Mouse (Mus musculus) liver, embryonic 12.5 days (tissue): ENCODE measurements around the gene Tsc1. TPM values are rescaled to one million over a fixed set of nuclear protein-coding genes. Genes with fewer than 3 reads are reported as not detected.
A peak's percentile ranks its signal among the peaks of the same experiment; 100 is the strongest.

Source experiments
- ATAC-seq: fragments of 200-750 bp; cut with Nextera tagmentation; 2 replicates; pipeline ENCODE4 v1.8.0; 2017; ENCODE audit warnings: moderate number of reproducible peaks, mild to moderate bottlenecking, moderate library complexity
- H3K27ac ChIP-seq: fragments of 300-500 bp; sonication (generic); 2 replicates; pipeline ENCODE4 v1.5.1; 2016; ENCODE audit warnings: mild to moderate bottlenecking
- H3K27me3 ChIP-seq: fragments of 300-500 bp; sonication (generic); replicated peaks from 2 replicates; pipeline ENCODE4 v1.6.1; 2016; ENCODE audit warnings: mild to moderate bottlenecking, moderate library complexity
- H3K36me3 ChIP-seq: fragments of 300-500 bp; sonication (generic); 2 replicates; pipeline ENCODE4 v1.6.1; 2016; ENCODE audit warnings: mild to moderate bottlenecking, moderate library complexity
- H3K4me1 ChIP-seq: fragments of 300-500 bp; sonication (generic); 2 replicates; pipeline ENCODE4 v1.6.1; 2016
- H3K4me2 ChIP-seq: fragments of 300-500 bp; sonication (generic); 2 replicates; pipeline ENCODE4 v1.6.1; 2016; ENCODE audit warnings: mild to moderate bottlenecking, moderate library complexity
- H3K4me3 ChIP-seq: fragments of 300-500 bp; sonication (generic); 2 replicates; pipeline ENCODE4 v1.5.1; 2016; ENCODE audit warnings: mild to moderate bottlenecking, moderate library complexity
- H3K9ac ChIP-seq: fragments of 300-500 bp; sonication (generic); 2 replicates; pipeline ENCODE4 v1.6.1; 2016; ENCODE audit warnings: mild to moderate bottlenecking, moderate library complexity
- H3K9me3 ChIP-seq: fragments of 300-500 bp; sonication (generic); replicated peaks from 2 replicates; pipeline ENCODE4 v1.6.1; 2016; ENCODE audit warnings: mild to moderate bottlenecking, moderate library complexity
- WGBS: fragments of 180-500 bp; shearing (Covaris S2); methylation state at CpG from one replicate; pipeline ENCODE4 v1.1.7; 2016; ENCODE audit not compliant: insufficient replicate concordance; 5-methylcytosine and 5-hydroxymethylcytosine counted together
- polyA plus RNA-seq: library from polyadenylated mRNA; unstranded; fragments of >200 nt; fragmentation: Nextera tagmentation; extraction: Ambion mirVana; gene quantifications from 2 replicates; pipeline ENCODE4 v1.2.1, GENCODE M21; 2016

The Tsc1 gene
- polyA plus RNA-seq, 1 experiment from 2014 or later, result 13.6 TPM

GRCm38 (mm10) chr2:28632626-28633025 is 8.4 kb upstream of the Tsc1 start:
- Histone ChIP-seq H3K4me3 (no peak overlapping the region), H3K9me3 (no peaks in the 10 kb centered on the region), H3K4me1 (peaks cover 4% of the 10 kb centered on the region; the same call in 1 of the 2 replicates), H3K4me2 (no peak overlapping the region), H3K36me3 (no peaks in the 10 kb centered on the region), H3K27ac (no peak overlapping the region), H3K9ac (no peak overlapping the region), H3K27me3 (peaks cover 4% of the 10 kb centered on the region; the same call in 1 of the 2 replicates)
- ATAC-seq, result no peak
- WGBS, result 59% methylated on average over 1 of the region's 1 CpGs

DNA sequence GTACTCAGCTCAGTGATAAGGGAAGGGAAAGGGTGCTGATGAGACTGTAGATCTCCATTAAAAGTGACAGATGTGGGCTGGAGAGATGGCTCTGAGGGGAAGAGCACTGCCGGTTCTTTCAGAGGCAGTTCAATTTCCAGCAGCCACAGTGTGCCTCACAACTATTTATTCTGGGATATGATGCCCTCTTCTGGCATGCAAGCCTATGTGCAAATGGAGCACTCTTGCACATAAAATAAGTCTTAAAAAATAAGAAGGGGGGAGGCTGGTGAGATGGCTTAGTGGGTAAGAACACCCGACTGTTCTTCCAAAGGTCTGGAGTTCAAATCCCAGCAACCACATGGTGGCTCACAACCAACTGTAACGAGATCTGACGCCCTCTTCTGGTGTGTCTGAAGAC is 7.9 kb upstream of the Tsc1 start:
- H3K36me3 ChIP-seq, result no peaks in the 10 kb centered on the region
- H3K9me3 ChIP-seq, result no peaks in the 10 kb centered on the region
- H3K4me1 ChIP-seq, result peaks cover 7% of the 10 kb centered on the region
- no peak for ATAC-seq
- 31% methylated on average over 4 of the region's 4 CpGs for WGBS
- no peak overlapping the region for H3K9ac ChIP-seq
- no peak overlapping the region for H3K4me3 ChIP-seq
- no peak overlapping the region for H3K4me2 ChIP-seq
- peaks cover 5% of the 10 kb centered on the region; the same call in 1 of the 2 replicates for H3K27me3 ChIP-seq
- H3K27ac ChIP-seq, result no peak overlapping the region

DNA sequence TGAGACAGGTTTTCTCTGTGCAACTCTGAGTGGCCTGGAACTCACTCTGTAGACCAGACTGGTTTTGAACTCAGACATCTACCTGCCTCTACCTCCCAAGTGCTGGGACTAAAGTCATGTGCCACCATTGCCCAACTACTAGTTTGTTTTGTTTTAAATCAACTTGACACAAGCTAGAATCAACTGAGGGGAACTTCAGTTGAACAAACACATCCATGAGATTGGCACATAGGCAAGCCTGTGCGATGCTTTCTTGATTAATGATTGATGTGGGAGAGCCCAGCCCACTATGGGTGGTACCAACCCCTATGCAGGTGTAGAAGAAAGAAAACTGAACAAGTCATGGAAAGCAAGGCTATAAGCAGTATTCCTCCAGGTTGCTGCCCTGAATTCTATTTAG is 5.8 kb upstream of the Tsc1 start:
- H3K9me3 ChIP-seq, result no peaks in the 10 kb centered on the region
- no peak overlapping the region for H3K9ac ChIP-seq
- ATAC-seq, result no peak
- no peak overlapping the region for H3K27ac ChIP-seq
- 76% methylated on average over 1 of the region's 1 CpGs for WGBS
- no peak overlapping the region for H3K4me3 ChIP-seq
- H3K27me3 ChIP-seq, result 0 out of 2 replicates have a peak, but pooled peaks cover 5% of the 10 kb centered on the region
- H3K4me1 ChIP-seq, result peaks cover 24% of the 10 kb centered on the region
- no peak overlapping the region for H3K4me2 ChIP-seq
- H3K36me3 ChIP-seq, result no peaks in the 10 kb centered on the region

- Histone ChIP-seq H3K4me1 (peaks cover 35% of the 10 kb centered on the region), H3K4me3 (no peak overlapping the region), H3K27ac (no peak overlapping the region), H3K4me2 (no peak overlapping the region), H3K27me3 (0 out of 2 replicates have a peak, but pooled peaks cover 5% of the 10 kb centered on the region), H3K9me3 (no peaks in the 10 kb centered on the region), H3K36me3 (no peaks in the 10 kb centered on the region), H3K9ac (no peak overlapping the region)
- no peak for ATAC-seq
- WGBS, result 68% methylated on average over 9 of the region's 9 CpGs
These were observed 3.8 kb upstream of the Tsc1 start for GRCm38 (mm10) chr2:28637106-28637845.

DNA sequence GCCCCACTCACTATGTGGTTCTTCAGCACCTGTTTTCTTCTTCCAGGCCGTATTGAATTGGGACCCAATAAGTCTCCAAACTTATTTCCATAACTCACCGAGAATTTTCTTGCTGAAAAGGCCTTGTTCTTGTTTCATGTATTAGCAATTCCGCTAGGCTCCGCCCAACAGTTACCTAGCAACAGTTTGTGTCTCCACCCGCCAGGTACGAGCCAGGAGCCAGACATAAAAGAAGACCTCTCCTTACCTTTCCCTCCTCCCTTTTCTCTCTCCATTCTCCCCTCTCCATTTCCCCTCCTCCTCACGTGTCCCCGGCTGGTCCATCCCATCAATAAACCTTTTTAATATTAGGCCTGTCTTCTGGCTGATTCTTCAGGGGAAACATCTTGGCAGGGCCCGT is 2.7 kb upstream of the Tsc1 start:
- 0 out of 2 replicates have a peak overlapping the region, but pooled peaks have one; percentile 8 for H3K9ac ChIP-seq
- 0 out of 2 replicates have a peak, but pooled peaks cover 5% of the 10 kb centered on the region for H3K27me3 ChIP-seq
- 0 out of 2 replicates have a peak overlapping the region, but pooled peaks have one; percentile 32 for H3K27ac ChIP-seq
- no peaks in the 10 kb centered on the region for H3K36me3 ChIP-seq
- no peaks in the 10 kb centered on the region for H3K9me3 ChIP-seq
- 47% methylated on average over 9 of the region's 9 CpGs for WGBS
- H3K4me1 ChIP-seq, result peaks cover 39% of the 10 kb centered on the region
- H3K4me3 ChIP-seq, result peak overlapping the region; percentile 24; the same call in 1 of the 2 replicates
- H3K4me2 ChIP-seq, result peak overlapping the region; percentile 57
- no peak for ATAC-seq

DNA sequence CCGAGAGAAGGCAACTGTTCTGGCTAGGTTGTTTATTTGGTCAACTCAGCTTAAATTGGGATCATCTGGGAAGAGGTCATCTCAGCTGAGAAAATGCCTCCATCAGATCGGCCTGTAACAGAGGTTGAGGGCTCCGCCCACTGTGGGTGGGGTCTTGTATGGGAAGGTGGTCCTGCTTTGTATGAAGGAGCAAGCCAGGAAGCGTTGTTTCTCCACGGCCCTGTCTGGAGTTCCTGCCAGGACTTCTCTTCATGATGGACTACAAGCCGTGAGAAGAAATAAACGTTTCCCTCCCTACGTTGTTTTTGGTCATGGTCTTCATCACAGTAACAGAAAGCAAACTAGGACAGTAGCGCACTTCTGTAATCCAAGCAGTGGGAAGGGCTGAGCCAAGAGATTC is 2.1 kb upstream of the Tsc1 start:
- H3K4me2 ChIP-seq, result peak overlapping the region; percentile 57
- H3K4me3 ChIP-seq, result peak overlapping the region; percentile 24
- 12% methylated on average over 9 of the region's 9 CpGs for whole genome bisulfite sequencing
- no peaks in the 10 kb centered on the region for H3K36me3 ChIP-seq
- H3K27ac ChIP-seq, result 0 out of 2 replicates have a peak overlapping the region, but pooled peaks have one; percentile 32
- H3K27me3 ChIP-seq, result 0 out of 2 replicates have a peak, but pooled peaks cover 5% of the 10 kb centered on the region
- no peak for ATAC-seq
- H3K9ac ChIP-seq, result peak overlapping the region; percentile 8; the same call in 1 of the 2 replicates
- H3K9me3 ChIP-seq, result no peaks in the 10 kb centered on the region
- peaks cover 42% of the 10 kb centered on the region for H3K4me1 ChIP-seq

- 0 out of 2 replicates have a peak, but pooled peaks cover 5% of the 10 kb centered on the region for H3K27me3 ChIP-seq
- H3K9ac ChIP-seq, result 0 out of 2 replicates have a peak overlapping the region, but pooled peaks have one; percentile 93
- peaks cover 46% of the 10 kb centered on the region for H3K4me1 ChIP-seq
- H3K4me2 ChIP-seq, result peak overlapping the region; percentile 91
- no peaks in the 10 kb centered on the region for H3K9me3 ChIP-seq
- 56% methylated on average over 7 of the region's 7 CpGs for WGBS
- ATAC-seq, result no peak
- no peak overlapping the region for H3K4me3 ChIP-seq
- peak overlapping the region; percentile 90 for H3K27ac ChIP-seq
- no peaks in the 10 kb centered on the region for H3K36me3 ChIP-seq
These were observed 1.2 kb upstream of the Tsc1 start for GRCm38 (mm10) chr2:28639794-28640193.

DNA sequence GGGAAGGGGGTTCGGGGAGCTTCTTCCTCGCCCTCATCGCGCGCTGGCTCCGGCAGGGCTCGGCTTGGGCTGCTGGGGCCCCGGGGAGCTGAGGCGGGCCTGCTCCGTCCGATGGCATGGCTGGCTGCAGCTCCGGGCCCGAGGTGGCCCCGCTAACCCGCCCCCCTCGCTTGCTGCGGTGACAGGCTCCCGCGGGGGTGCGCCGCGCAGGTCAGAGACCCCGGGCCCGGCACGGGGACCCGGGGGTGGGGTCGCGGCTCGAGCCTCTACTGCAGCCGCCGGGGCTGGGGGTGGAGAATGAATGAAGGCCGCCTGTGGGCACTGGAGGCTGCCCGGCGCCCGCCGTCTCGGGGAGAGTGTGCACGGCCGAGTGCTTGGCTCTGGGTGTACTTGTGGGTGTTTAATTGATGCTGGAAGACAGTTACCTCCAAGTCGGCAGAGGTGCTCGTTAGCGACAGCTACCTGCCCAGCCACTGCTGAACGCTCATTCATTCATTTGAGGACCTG is 460 bp downstream of the Tsc1 start:
- H3K9ac ChIP-seq, result peak overlapping the region; percentile 93
- peak overlapping the region; percentile 100 for H3K4me3 ChIP-seq
- H3K36me3 ChIP-seq, result no peaks in the 10 kb centered on the region
- 0 out of 2 replicates have a peak, but pooled peaks cover 5% of the 10 kb centered on the region for H3K27me3 ChIP-seq
- H3K4me1 ChIP-seq, result peaks cover 63% of the 10 kb centered on the region
- H3K27ac ChIP-seq, result peak overlapping the region; percentile 90
- H3K4me2 ChIP-seq, result peak overlapping the region; percentile 91
- under 1% methylated on average over 42 of the region's 43 CpGs for WGBS
- H3K9me3 ChIP-seq, result no peaks in the 10 kb centered on the region
- ATAC-seq, result peak; percentile 43

GRCm38 (mm10) chr2:28643081-28643480 is 2.1 kb downstream of the Tsc1 start:
- H3K4me3 ChIP-seq, result no peak overlapping the region
- no peaks in the 10 kb centered on the region for H3K9me3 ChIP-seq
- H3K36me3 ChIP-seq, result no peaks in the 10 kb centered on the region
- ATAC-seq, result no peak
- H3K27me3 ChIP-seq, result no peaks in the 10 kb centered on the region
- H3K27ac ChIP-seq, result no peak overlapping the region
- H3K4me1 ChIP-seq, result peaks cover 63% of the 10 kb centered on the region
- WGBS, result 83% methylated on average over 3 of the region's 3 CpGs
- no peak overlapping the region for H3K4me2 ChIP-seq
- H3K9ac ChIP-seq, result no peak overlapping the region

GRCm38 (mm10) chr2:28650526-28650925 is 9.5 kb downstream of the Tsc1 start:
- no peak for ATAC-seq
- no peaks in the 10 kb centered on the region for H3K27me3 ChIP-seq
- H3K9ac ChIP-seq, result no peak overlapping the region
- peaks cover 21% of the 10 kb centered on the region for H3K4me1 ChIP-seq
- H3K27ac ChIP-seq, result no peak overlapping the region
- H3K9me3 ChIP-seq, result no peaks in the 10 kb centered on the region
- no peak overlapping the region for H3K4me2 ChIP-seq
- peaks cover 8% of the 10 kb centered on the region for H3K36me3 ChIP-seq
- no peak overlapping the region for H3K4me3 ChIP-seq

DNA sequence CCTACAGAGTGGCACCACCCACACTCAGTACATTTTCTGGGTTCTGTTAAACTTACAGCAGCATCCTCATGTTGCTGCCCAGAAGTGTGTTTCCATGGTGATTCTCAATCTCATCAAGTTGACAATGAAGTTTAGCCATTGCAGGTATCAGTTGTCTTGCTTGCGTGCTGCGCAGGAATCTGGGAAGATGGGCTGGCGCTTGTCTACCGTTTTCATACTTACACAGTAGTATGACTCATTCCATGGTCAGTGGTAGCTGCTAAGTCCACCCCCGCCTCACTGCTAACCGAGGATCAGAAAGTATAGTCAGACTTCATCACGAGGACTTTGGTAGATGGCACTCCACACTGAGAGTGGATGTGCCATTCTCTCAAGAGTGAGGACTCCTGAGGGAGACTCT is 12.3 kb downstream of the Tsc1 start:
- no peak overlapping the region for H3K4me2 ChIP-seq
- H3K36me3 ChIP-seq, result peaks cover 32% of the 10 kb centered on the region
- peaks cover 9% of the 10 kb centered on the region; the same call in 1 of the 2 replicates for H3K4me1 ChIP-seq
- no peak for ATAC-seq
- H3K27ac ChIP-seq, result no peak overlapping the region
- H3K9me3 ChIP-seq, result no peaks in the 10 kb centered on the region
- no peaks in the 10 kb centered on the region for H3K27me3 ChIP-seq
- no peak overlapping the region for H3K9ac ChIP-seq
- 79% methylated on average over 7 of the region's 7 CpGs for WGBS
- H3K4me3 ChIP-seq, result no peak overlapping the region

DNA sequence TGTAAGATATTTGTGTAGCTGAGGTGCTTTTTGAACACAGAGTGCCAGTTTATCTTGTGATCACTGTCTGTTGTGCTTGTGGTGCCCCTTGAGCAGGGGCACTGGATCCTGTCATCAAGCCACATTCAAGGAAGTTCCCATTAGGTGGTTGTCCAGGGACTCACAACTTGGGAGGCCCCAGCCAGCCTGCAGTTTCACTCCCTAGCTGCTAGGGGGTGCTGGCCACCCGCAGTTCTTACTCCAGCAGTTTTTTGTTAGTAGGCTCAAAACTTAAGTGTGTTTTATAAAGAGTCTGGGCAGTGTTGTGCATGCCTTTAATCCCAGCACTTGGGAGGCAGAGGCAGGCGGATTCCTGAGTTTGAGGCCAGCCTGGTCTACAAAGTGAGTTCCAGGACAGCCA is 13.3 kb downstream of the Tsc1 start:
- H3K36me3 ChIP-seq, result peaks cover 42% of the 10 kb centered on the region
- H3K4me2 ChIP-seq, result no peak overlapping the region
- no peak for ATAC-seq
- no peak overlapping the region for H3K4me3 ChIP-seq
- no peaks in the 10 kb centered on the region for H3K27me3 ChIP-seq
- H3K4me1 ChIP-seq, result no peaks in the 10 kb centered on the region
- WGBS, result 38% methylated on average over 2 of the region's 2 CpGs
- H3K9ac ChIP-seq, result no peak overlapping the region
- H3K9me3 ChIP-seq, result no peaks in the 10 kb centered on the region
- H3K27ac ChIP-seq, result no peak overlapping the region
